Mouse (Mus musculus): ENCODE data around the gene St6galnac1. TPM values are rescaled to one million over a fixed set of nuclear protein-coding genes. Genes with fewer than 3 reads are reported as not detected.

Gene St6galnac1
- total and polyA plus RNA-seq, 3 experiments, result 0.27 TPM; not detected in 2

DNA sequence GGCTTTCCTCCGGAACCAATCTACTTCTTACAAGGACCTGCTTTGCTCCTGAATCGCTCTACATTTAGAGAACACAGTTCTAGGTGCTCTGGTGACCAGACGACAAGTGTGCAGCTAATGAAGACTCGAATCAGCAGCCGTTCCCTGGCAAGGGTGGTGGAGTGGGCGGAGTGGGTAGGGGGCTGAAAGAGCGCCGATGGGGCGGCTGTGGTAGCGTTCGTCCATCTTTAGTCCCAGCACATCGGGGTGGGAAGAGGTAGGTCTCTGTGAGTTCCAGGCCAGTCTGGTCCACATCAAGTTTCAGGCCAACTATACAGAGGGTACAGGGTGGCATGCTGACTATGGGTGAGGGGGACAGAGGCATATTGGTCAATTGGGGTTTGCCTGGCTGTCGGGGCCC, 38.3 kb upstream of the St6galnac1 start:
- no peaks in the 10 kb centered on the region for H3K36me3 ChIP-seq (replicated peaks)
- DNase-seq (ENCODE audit: low spot score), result no peak

GRCm38 (mm10) chr11:116812793-116813529, 37.7 kb upstream of the St6galnac1 start:
- no peak overlapping the region for H3K4me3 ChIP-seq (ENCODE audit: low read depth, low read length)
- ATAC-seq (ENCODE audit: extremely low read depth, insufficient number of reproducible peaks, low FRiP score, poor library complexity, severe bottlenecking), result no peak
- TF ChIP-seq GATA2 (IDR thresholded peaks at IDR 0.05; ENCODE audit: borderline replicate concordance, low read depth, low read length) (no peak), TAL1 (conservative IDR thresholded peaks at IDR 0.05; ENCODE audit: low read depth, low read length) (no peak), POLR2AphosphoS5 (IDR thresholded peaks at IDR 0.05; ENCODE audit: insufficient replicate concordance, low read depth, low read length) (no peak), GATA1 (IDR thresholded peaks at IDR 0.05; ENCODE audit: borderline replicate concordance, low read length) (no peak), CTCF (IDR thresholded peaks at IDR 0.05; ENCODE audit: low read depth, low read length) (no peak)

More for the DNA sequence above, 38.3 kb upstream of the St6galnac1 start:
- ATAC-seq (ENCODE audit: extremely low read depth, insufficient number of reproducible peaks, low FRiP score, poor library complexity, severe bottlenecking), result no peak
- H3K27me3 ChIP-seq (ENCODE audit: insufficient read depth, low read length), result peaks cover 81% of the 10 kb centered on the region
- H3K4me1 ChIP-seq (ENCODE audit: insufficient read depth, low read depth, low read length), result peaks cover 21% of the 10 kb centered on the region
- H3K4me3 ChIP-seq (ENCODE audit: low read depth, low read length), result no peak overlapping the region
- TF ChIP-seq GATA2 (IDR thresholded peaks at IDR 0.05; ENCODE audit: borderline replicate concordance, low read depth, low read length) (no peak), POLR2AphosphoS5 (IDR thresholded peaks at IDR 0.05; ENCODE audit: insufficient replicate concordance, low read depth, low read length) (no peak), GATA1 (IDR thresholded peaks at IDR 0.05; ENCODE audit: borderline replicate concordance, low read length) (no peak), CTCF (IDR thresholded peaks at IDR 0.05; ENCODE audit: low read depth, low read length) (no peak), TAL1 (conservative IDR thresholded peaks at IDR 0.05; ENCODE audit: low read depth, low read length) (no peak)
- no peaks in the 10 kb centered on the region for H3K9me3 ChIP-seq (replicated peaks)

DNA sequence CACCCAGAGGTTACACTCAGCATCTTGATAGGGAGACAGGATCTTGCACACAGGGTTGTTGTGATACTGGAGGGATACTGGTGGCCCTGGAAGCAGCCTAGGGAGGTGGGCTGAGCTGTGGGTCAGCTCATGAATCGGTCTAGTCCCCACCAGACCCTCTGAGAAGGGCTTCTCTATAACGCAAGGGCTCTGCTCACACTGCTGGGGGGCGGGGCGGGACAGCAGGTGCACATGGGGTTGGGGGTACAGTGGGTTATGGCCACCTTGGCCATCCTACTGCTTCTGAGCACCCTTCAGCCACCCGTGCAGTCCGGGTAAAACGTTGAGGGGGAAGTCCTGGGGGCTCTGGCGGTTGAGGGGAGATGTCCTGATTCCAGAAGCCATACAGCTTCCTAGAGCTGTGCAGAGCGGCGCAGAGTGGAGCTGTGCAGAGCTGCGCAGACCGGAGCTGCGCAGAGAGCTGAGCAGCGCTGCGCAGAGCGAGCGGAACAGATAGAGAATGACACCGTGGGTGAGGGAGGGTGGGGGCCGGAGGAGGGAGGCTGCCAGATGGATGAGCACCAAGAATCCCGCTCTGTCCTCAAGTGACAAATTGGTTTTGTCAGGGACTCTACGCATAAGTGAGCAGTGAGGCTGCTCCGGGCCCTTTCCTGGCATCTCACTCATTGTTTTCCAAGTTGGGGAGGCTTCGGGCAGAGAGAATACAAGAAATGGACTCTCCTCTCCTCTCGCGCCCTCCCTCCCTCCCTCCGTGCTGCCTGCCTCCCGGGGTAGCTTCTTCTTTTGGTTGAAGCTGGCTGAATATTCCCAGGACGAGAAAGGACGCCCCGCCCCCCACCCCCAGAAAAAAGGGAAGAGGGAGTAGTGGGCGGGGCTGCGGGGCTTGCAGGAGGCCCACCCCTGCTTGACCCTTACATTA, 35.9 kb upstream of the St6galnac1 start:
- H3K27me3 ChIP-seq (ENCODE audit: insufficient read depth, low read length), result peaks cover 68% of the 10 kb centered on the region
- no peak for ATAC-seq (ENCODE audit: extremely low read depth, insufficient number of reproducible peaks, low FRiP score, poor library complexity, severe bottlenecking)

More at GRCm38 (mm10) chr11:116812793-116813529, 37.7 kb upstream of the St6galnac1 start:
- Histone ChIP-seq H3K36me3 (replicated peaks) (no peaks in the 10 kb centered on the region), H3K27me3 (ENCODE audit: insufficient read depth, low read length) (peaks cover 77% of the 10 kb centered on the region), H3K4me1 (ENCODE audit: insufficient read depth, low read depth, low read length) (peaks cover 27% of the 10 kb centered on the region), H3K9me3 (replicated peaks) (no peaks in the 10 kb centered on the region)
- DNase-seq (ENCODE audit: low spot score), result no peak

DNA sequence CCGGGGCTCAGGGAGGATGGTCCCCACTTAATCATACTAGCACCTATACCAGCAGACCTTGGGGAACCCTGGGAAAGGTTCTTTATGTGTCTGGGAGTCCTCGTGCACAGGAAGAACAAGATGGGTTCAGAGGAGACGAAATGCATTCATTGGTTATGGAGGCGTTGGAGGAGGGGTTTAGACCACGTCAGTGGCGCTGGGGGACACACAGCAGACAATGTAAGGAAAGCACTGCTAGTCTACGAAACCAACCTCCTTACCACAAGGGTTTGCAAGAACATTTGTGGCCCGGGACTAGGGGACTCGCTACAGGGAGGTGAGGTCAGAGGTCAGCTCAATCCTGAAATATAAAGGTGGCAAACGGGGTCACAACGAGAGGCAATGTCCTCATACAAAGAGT, 35.2 kb upstream of the St6galnac1 start:
- no peak for ATAC-seq (ENCODE audit: extremely low read depth, insufficient number of reproducible peaks, low FRiP score, poor library complexity, severe bottlenecking)
- Histone ChIP-seq H3K4me1 (ENCODE audit: insufficient read depth, low read depth, low read length) (peaks cover 40% of the 10 kb centered on the region), H3K36me3 (replicated peaks) (no peaks in the 10 kb centered on the region), H3K4me3 (ENCODE audit: low read depth, low read length) (no peak overlapping the region), H3K27me3 (ENCODE audit: insufficient read depth, low read length) (peaks cover 65% of the 10 kb centered on the region), H3K9me3 (replicated peaks) (no peaks in the 10 kb centered on the region)
- no peak for DNase-seq (ENCODE audit: low spot score)
- TF ChIP-seq CTCF (IDR thresholded peaks at IDR 0.05; ENCODE audit: low read depth, low read length) (no peak), TAL1 (conservative IDR thresholded peaks at IDR 0.05; ENCODE audit: low read depth, low read length) (no peak), POLR2AphosphoS5 (IDR thresholded peaks at IDR 0.05; ENCODE audit: insufficient replicate concordance, low read depth, low read length) (no peak), GATA2 (IDR thresholded peaks at IDR 0.05; ENCODE audit: borderline replicate concordance, low read depth, low read length) (no peak)

More for the DNA sequence above, 35.9 kb upstream of the St6galnac1 start:
- Histone ChIP-seq H3K4me3 (ENCODE audit: low read depth, low read length) (no peak overlapping the region), H3K9me3 (replicated peaks) (no peaks in the 10 kb centered on the region), H3K4me1 (ENCODE audit: insufficient read depth, low read depth, low read length) (peaks cover 40% of the 10 kb centered on the region), H3K36me3 (replicated peaks) (no peaks in the 10 kb centered on the region)
- no peak for TF ChIP-seq TAL1 (conservative IDR thresholded peaks at IDR 0.05; ENCODE audit: low read depth, low read length)
- TF ChIP-seq GATA1 (IDR thresholded peaks at IDR 0.05; ENCODE audit: borderline replicate concordance, low read length), result no peak
- no peak for TF ChIP-seq POLR2AphosphoS5 (IDR thresholded peaks at IDR 0.05; ENCODE audit: insufficient replicate concordance, low read depth, low read length)
- TF ChIP-seq GATA2 (IDR thresholded peaks at IDR 0.05; ENCODE audit: borderline replicate concordance, low read depth, low read length), result no peak
- no peak for TF ChIP-seq CTCF (IDR thresholded peaks at IDR 0.05; ENCODE audit: low read depth, low read length)
- DNase-seq (ENCODE audit: low spot score), result no peak

DNA sequence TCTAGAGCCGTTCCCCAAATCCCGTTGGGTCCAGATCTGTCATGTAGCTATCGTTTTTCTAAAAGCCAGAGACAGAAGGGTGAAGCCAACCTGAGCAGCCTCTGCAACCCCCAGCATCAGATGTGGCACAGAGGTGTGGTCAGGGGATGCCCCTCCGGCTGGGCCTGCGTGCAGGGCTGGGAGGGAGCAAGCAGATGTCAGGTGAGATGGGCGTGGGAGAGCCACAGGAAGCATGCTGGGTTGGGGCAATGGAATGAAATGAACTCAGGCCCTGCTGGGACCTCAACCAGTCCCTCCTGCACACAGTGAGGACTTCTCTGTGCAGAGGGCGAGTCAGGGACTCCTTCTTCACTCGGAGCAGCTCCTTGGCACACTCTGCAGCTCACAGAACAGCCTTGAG, 34.2 kb upstream of the St6galnac1 start:
- H3K4me3 ChIP-seq (ENCODE audit: low read depth, low read length), result no peak overlapping the region
- no peak for TF ChIP-seq GATA2 (IDR thresholded peaks at IDR 0.05; ENCODE audit: borderline replicate concordance, low read depth, low read length)
- TF ChIP-seq CTCF (IDR thresholded peaks at IDR 0.05; ENCODE audit: low read depth, low read length), result no peak
- no peak for TF ChIP-seq TAL1 (conservative IDR thresholded peaks at IDR 0.05; ENCODE audit: low read depth, low read length)
- no peak for TF ChIP-seq POLR2AphosphoS5 (IDR thresholded peaks at IDR 0.05; ENCODE audit: insufficient replicate concordance, low read depth, low read length)
- TF ChIP-seq GATA1 (IDR thresholded peaks at IDR 0.05; ENCODE audit: borderline replicate concordance, low read length), result no peak
- H3K4me1 ChIP-seq (ENCODE audit: insufficient read depth, low read depth, low read length), result peaks cover 42% of the 10 kb centered on the region
- H3K9me3 ChIP-seq (replicated peaks), result no peaks in the 10 kb centered on the region
- DNase-seq (ENCODE audit: low spot score), result no peak
- ATAC-seq (ENCODE audit: extremely low read depth, insufficient number of reproducible peaks, low FRiP score, poor library complexity, severe bottlenecking), result no peak
- H3K27me3 ChIP-seq (ENCODE audit: insufficient read depth, low read length), result peaks cover 66% of the 10 kb centered on the region
- no peaks in the 10 kb centered on the region for H3K36me3 ChIP-seq (replicated peaks)
